Mouse (Mus musculus) C2C12 (cell line): ENCODE results near the gene Rtl6.

Experiments used
- CEBPB ChIP-seq: IDR thresholded peaks from one replicate; pipeline ENCODE4 v1.6.1; 2011; ENCODE audit warnings: low read depth, mild to moderate bottlenecking, control low read depth, moderate library complexity
- CTCF ChIP-seq: IDR thresholded peaks from one replicate; pipeline ENCODE4 v1.5.1; 2011; ENCODE audit not compliant: control insufficient read depth, insufficient read depth, insufficient read length
- FOSL1 ChIP-seq: IDR thresholded peaks from one replicate; pipeline ENCODE4 v1.8.0; 2011; ENCODE audit warnings: mild to moderate bottlenecking, low read length; ENCODE audit not compliant: poor library complexity, insufficient read depth, severe bottlenecking
- MAX ChIP-seq: IDR thresholded peaks from one replicate; pipeline ENCODE4 v1.6.1; 2011; ENCODE audit warnings: mild to moderate bottlenecking, control low read depth
- MYOD1 ChIP-seq: IDR thresholded peaks from one replicate; pipeline ENCODE4 v1.6.1; 2011; ENCODE audit warnings: low read depth; ENCODE audit not compliant: control insufficient read depth, insufficient read length
- MYOG ChIP-seq: IDR thresholded peaks from one replicate; pipeline ENCODE4 v1.6.1; 2011; ENCODE audit not compliant: control insufficient read depth, insufficient read length; ENCODE audit errors: extremely low read depth
- USF1 ChIP-seq: IDR thresholded peaks from one replicate; pipeline ENCODE4 v1.6.1; 2011; ENCODE audit warnings: low read depth, mild to moderate bottlenecking, control low read depth, moderate library complexity

GRCm38 (mm10) chr15:84509981-84510380 is 47.6 kb downstream of the Rtl6 start:
- no peak for TF ChIP-seq MAX
- TF ChIP-seq CTCF: no peak
- TF ChIP-seq USF1: no peak
- TF ChIP-seq FOSL1: no peak
- no peak for TF ChIP-seq MYOD1
- TF ChIP-seq CEBPB: no peak
- no peak for TF ChIP-seq MYOG
